Mouse (Mus musculus): ENCODE data around the gene Olfr706. TPM values are rescaled to one million over a fixed set of nuclear protein-coding genes. Genes with fewer than 3 reads are reported as not detected.
"Not testable (repeated sequence)": the region's sequence is repeated elsewhere in the genome, so short reads cannot be mapped to it uniquely, and the experiment has no call there.

Gene Olfr706
- not detected in 2 replicates for polyA plus RNA-seq (2014; fragmentation: Nextera tagmentation; extraction: Ambion mirVana)

GRCm38 (mm10) chr7:106888062-106888461, at the start of gene Olfr706:
Gene Olfr706, minus strand, starts transcription at chr7:106888162.
- Histone ChIP-seq H3K4me2 (no peak within 1 kb of the TSS), H3K27me3 (replicated peaks; ENCODE audit: control insufficient read depth, insufficient read depth, low read length) (no peaks in the 10 kb centered on the region), H3K4me1 (replicated peaks; ENCODE audit: control insufficient read depth, insufficient read depth, low read length) (no peaks in the 10 kb centered on the region), H3K36me3 (ENCODE audit: control insufficient read depth, insufficient read depth, low read length) (no peaks in the 10 kb centered on the region), H3K27ac (ENCODE audit: low read depth, low read length) (no peak within 1 kb of the TSS), H3K9me3 (ENCODE audit: control insufficient read depth, low read length) (no peaks in the 10 kb centered on the region), H3K4me3 (ENCODE audit: low read depth, low read length) (no peak within 1 kb of the TSS), H3K9ac (ENCODE audit: low read depth, low read length) (no peak within 1 kb of the TSS)
- no peak for ATAC-seq (replicated peaks; ENCODE audit: low FRiP score)
- WGBS = 76% methylated on average over 2 of the region's 2 CpGs
- no peak for DNase-seq (ENCODE audit: low spot score)

GRCm38 (mm10) chr7:106932119-106932518, 44.2 kb upstream of the Olfr706 start, which contains the start of gene Olfr709-ps1:
Gene Olfr709-ps1, minus strand, starts transcription at chr7:106932219.
- H3K4me2 ChIP-seq = no peak within 1 kb of the TSS
- H3K36me3 ChIP-seq (ENCODE audit: control insufficient read depth, insufficient read depth, low read length) = no peaks in the 10 kb centered on the region

GRCm38 (mm10) chr7:106920961-106921360, 33.0 kb upstream of the Olfr706 start:
- H3K27ac ChIP-seq (ENCODE audit: low read depth, low read length); H3K4me1 ChIP-seq (replicated peaks; ENCODE audit: control insufficient read depth, insufficient read depth, low read length); H3K4me2 ChIP-seq; H3K9ac ChIP-seq (ENCODE audit: low read depth, low read length); H3K36me3 ChIP-seq (ENCODE audit: control insufficient read depth, insufficient read depth, low read length); H3K4me3 ChIP-seq (ENCODE audit: low read depth, low read length); H3K27me3 ChIP-seq (replicated peaks; ENCODE audit: control insufficient read depth, insufficient read depth, low read length); DNase-seq (ENCODE audit: low spot score); H3K9me3 ChIP-seq (ENCODE audit: control insufficient read depth, low read length); ATAC-seq (replicated peaks; ENCODE audit: low FRiP score): not testable (repeated sequence)
- WGBS = 76% methylated on average over 2 of the region's 7 CpGs

More at GRCm38 (mm10) chr7:106932119-106932518, 44.2 kb upstream of the Olfr706 start, which contains the start of gene Olfr709-ps1:
- DNase-seq (ENCODE audit: low spot score) (no peak), ATAC-seq (replicated peaks; ENCODE audit: low FRiP score) (no peak)
- Histone ChIP-seq H3K27ac (ENCODE audit: low read depth, low read length) (no peak within 1 kb of the TSS), H3K4me3 (ENCODE audit: low read depth, low read length) (no peak within 1 kb of the TSS), H3K27me3 (replicated peaks; ENCODE audit: control insufficient read depth, insufficient read depth, low read length) (no peaks in the 10 kb centered on the region), H3K9me3 (ENCODE audit: control insufficient read depth, low read length) (no peaks in the 10 kb centered on the region), H3K9ac (ENCODE audit: low read depth, low read length) (no peak within 1 kb of the TSS), H3K4me1 (replicated peaks; ENCODE audit: control insufficient read depth, insufficient read depth, low read length) (no peaks in the 10 kb centered on the region)

DNA sequence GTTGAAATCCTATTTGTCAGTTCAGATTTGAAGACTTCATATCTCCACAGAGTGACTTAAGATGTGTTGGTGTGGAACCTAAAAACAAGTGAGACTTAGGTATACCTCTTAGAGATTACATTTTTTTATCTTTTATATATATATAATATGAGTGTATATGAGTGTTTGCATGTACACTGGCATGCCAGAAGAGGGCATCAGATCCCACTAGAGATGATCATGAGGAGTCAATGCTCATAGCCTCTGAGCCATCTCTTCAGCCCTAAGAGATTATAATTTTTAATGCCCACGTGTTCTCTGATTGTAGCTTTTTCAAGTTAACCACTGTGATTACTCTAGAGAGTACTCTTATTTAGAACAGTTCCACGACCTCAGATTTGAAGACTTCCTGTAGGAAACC, 19.7 kb upstream of the Olfr706 start, which contains the start of gene Olfr1532-ps1:
Gene Olfr1532-ps1 (plus strand): TSS at position 326 of the 400 bp plus-strand sequence.
- WGBS = 57% methylated on average over 2 of the region's 2 CpGs
- Histone ChIP-seq H3K4me3 (ENCODE audit: low read depth, low read length) (no peak within 1 kb of the TSS), H3K9ac (ENCODE audit: low read depth, low read length) (no peak within 1 kb of the TSS), H3K27me3 (replicated peaks; ENCODE audit: control insufficient read depth, insufficient read depth, low read length) (no peaks in the 10 kb centered on the region), H3K4me1 (replicated peaks; ENCODE audit: control insufficient read depth, insufficient read depth, low read length) (no peaks in the 10 kb centered on the region), H3K36me3 (ENCODE audit: control insufficient read depth, insufficient read depth, low read length) (no peaks in the 10 kb centered on the region), H3K4me2 (no peak within 1 kb of the TSS), H3K27ac (ENCODE audit: low read depth, low read length) (no peak within 1 kb of the TSS), H3K9me3 (ENCODE audit: control insufficient read depth, low read length) (no peaks in the 10 kb centered on the region)
- ATAC-seq (replicated peaks; ENCODE audit: low FRiP score) (no peak), DNase-seq (ENCODE audit: low spot score) (no peak)

- 80% methylated on average over 3 of the region's 3 CpGs for WGBS
- H3K4me3 ChIP-seq (ENCODE audit: low read depth, low read length); ATAC-seq (replicated peaks; ENCODE audit: low FRiP score): not testable (repeated sequence)
Measured at GRCm38 (mm10) chr7:106901141-106901540, 13.2 kb upstream of the Olfr706 start, which contains the start of gene Olfr707. Gene Olfr707, minus strand, starts transcription at chr7:106901241.

GRCm38 (mm10) chr7:106876791-106877190, 11.2 kb downstream of the Olfr706 start, which contains the start of gene Olfr705:
Gene Olfr705, minus strand, starts transcription at chr7:106876891.
- H3K4me3 ChIP-seq (ENCODE audit: low read depth, low read length) = no peak within 1 kb of the TSS
- 68% methylated on average over 3 of the region's 3 CpGs for WGBS
- DNase-seq (ENCODE audit: low spot score) = no peak
- no peaks in the 10 kb centered on the region for H3K9me3 ChIP-seq (ENCODE audit: control insufficient read depth, low read length)
- H3K9ac ChIP-seq (ENCODE audit: low read depth, low read length) = no peak within 1 kb of the TSS
- H3K27me3 ChIP-seq (replicated peaks; ENCODE audit: control insufficient read depth, insufficient read depth, low read length) = no peaks in the 10 kb centered on the region
- no peak within 1 kb of the TSS for H3K27ac ChIP-seq (ENCODE audit: low read depth, low read length)
- H3K4me1 ChIP-seq (replicated peaks; ENCODE audit: control insufficient read depth, insufficient read depth, low read length) = no peaks in the 10 kb centered on the region
- no peak for ATAC-seq (replicated peaks; ENCODE audit: low FRiP score)
- H3K36me3 ChIP-seq (ENCODE audit: control insufficient read depth, insufficient read depth, low read length) = no peaks in the 10 kb centered on the region
- no peak within 1 kb of the TSS for H3K4me2 ChIP-seq

More at GRCm38 (mm10) chr7:106901141-106901540, 13.2 kb upstream of the Olfr706 start, which contains the start of gene Olfr707:
- not testable (repeated sequence) for H3K9me3 ChIP-seq (ENCODE audit: control insufficient read depth, low read length); H3K4me2 ChIP-seq; H3K27me3 ChIP-seq (replicated peaks; ENCODE audit: control insufficient read depth, insufficient read depth, low read length); H3K27ac ChIP-seq (ENCODE audit: low read depth, low read length); DNase-seq (ENCODE audit: low spot score); H3K9ac ChIP-seq (ENCODE audit: low read depth, low read length); H3K36me3 ChIP-seq (ENCODE audit: control insufficient read depth, insufficient read depth, low read length); H3K4me1 ChIP-seq (replicated peaks; ENCODE audit: control insufficient read depth, insufficient read depth, low read length)

DNA sequence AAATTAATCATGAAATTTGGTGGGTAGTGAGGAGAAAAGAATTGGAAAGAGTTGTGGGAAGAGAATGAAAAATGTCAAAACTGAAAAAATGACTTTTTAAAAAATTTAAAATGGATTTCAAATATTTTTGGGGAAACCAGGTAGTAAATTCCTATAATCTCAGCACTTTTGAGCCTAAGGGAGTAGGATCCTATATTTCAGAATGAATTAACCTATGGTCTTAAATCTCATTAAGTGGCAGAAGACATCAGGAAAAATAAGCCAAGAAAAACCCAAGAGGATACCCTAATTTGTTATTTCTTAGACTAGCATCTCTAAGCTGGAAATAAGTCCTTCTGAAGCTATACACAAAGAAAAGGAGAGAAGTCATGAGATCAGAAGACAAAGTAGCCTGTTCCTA, 25.1 kb downstream of the Olfr706 start, which contains the start of gene Olfr704:
Gene Olfr704 (plus strand): TSS at position 301 of the 400 bp plus-strand sequence.
- no peaks in the 10 kb centered on the region for H3K27me3 ChIP-seq (replicated peaks; ENCODE audit: control insufficient read depth, insufficient read depth, low read length)
- H3K27ac ChIP-seq (ENCODE audit: low read depth, low read length) = no peak within 1 kb of the TSS
- H3K4me2 ChIP-seq = no peak within 1 kb of the TSS
- DNase-seq (ENCODE audit: low spot score) = no peak
- H3K9me3 ChIP-seq (ENCODE audit: control insufficient read depth, low read length) = no peaks in the 10 kb centered on the region
- no peaks in the 10 kb centered on the region for H3K4me1 ChIP-seq (replicated peaks; ENCODE audit: control insufficient read depth, insufficient read depth, low read length)
- H3K36me3 ChIP-seq (ENCODE audit: control insufficient read depth, insufficient read depth, low read length) = no peaks in the 10 kb centered on the region
- H3K4me3 ChIP-seq (ENCODE audit: low read depth, low read length) = no peak within 1 kb of the TSS
- no peak for ATAC-seq (replicated peaks; ENCODE audit: low FRiP score)
- H3K9ac ChIP-seq (ENCODE audit: low read depth, low read length) = no peak within 1 kb of the TSS

- Histone ChIP-seq H3K4me3 (ENCODE audit: low read depth, low read length) (no peak within 1 kb of the TSS), H3K27ac (ENCODE audit: low read depth, low read length) (no peak within 1 kb of the TSS), H3K9ac (ENCODE audit: low read depth, low read length) (no peak within 1 kb of the TSS), H3K27me3 (replicated peaks; ENCODE audit: control insufficient read depth, insufficient read depth, low read length) (no peaks in the 10 kb centered on the region), H3K36me3 (ENCODE audit: control insufficient read depth, insufficient read depth, low read length) (no peaks in the 10 kb centered on the region), H3K9me3 (ENCODE audit: control insufficient read depth, low read length) (peaks cover 2% of the 10 kb centered on the region; the same call in 1 of the 2 replicates), H3K4me1 (replicated peaks; ENCODE audit: control insufficient read depth, insufficient read depth, low read length) (no peaks in the 10 kb centered on the region), H3K4me2 (no peak within 1 kb of the TSS)
- no peak for DNase-seq (ENCODE audit: low spot score)
- no peak for ATAC-seq (replicated peaks; ENCODE audit: low FRiP score)
- WGBS = 63% methylated on average over 2 of the region's 2 CpGs
Measured at GRCm38 (mm10) chr7:106843060-106843459, 44.9 kb downstream of the Olfr706 start, which contains the start of gene Olfr703. Gene Olfr703, plus strand, starts transcription at chr7:106843360.

GRCm38 (mm10) chr7:106833793-106834192, 54.2 kb downstream of the Olfr706 start, which contains the start of gene Olfr702:
Gene Olfr702, minus strand, starts transcription at chr7:106833893.
- H3K4me3 ChIP-seq (ENCODE audit: low read depth, low read length) = no peak within 1 kb of the TSS
- ATAC-seq (replicated peaks; ENCODE audit: low FRiP score) = no peak

More at GRCm38 (mm10) chr7:106833793-106834192, 54.2 kb downstream of the Olfr706 start, which contains the start of gene Olfr702:
- no peaks in the 10 kb centered on the region for H3K27me3 ChIP-seq (replicated peaks; ENCODE audit: control insufficient read depth, insufficient read depth, low read length)
- DNase-seq (ENCODE audit: low spot score) = no peak
- no peaks in the 10 kb centered on the region for H3K36me3 ChIP-seq (ENCODE audit: control insufficient read depth, insufficient read depth, low read length)
- H3K4me1 ChIP-seq (replicated peaks; ENCODE audit: control insufficient read depth, insufficient read depth, low read length) = no peaks in the 10 kb centered on the region
- H3K4me2 ChIP-seq = no peak within 1 kb of the TSS
- no peaks in the 10 kb centered on the region for H3K9me3 ChIP-seq (ENCODE audit: control insufficient read depth, low read length)
- no peak within 1 kb of the TSS for H3K9ac ChIP-seq (ENCODE audit: low read depth, low read length)
- no peak within 1 kb of the TSS for H3K27ac ChIP-seq (ENCODE audit: low read depth, low read length)
